Mouse (Mus musculus): ENCODE data around the gene Hdac4.

- TF ChIP-seq POLR2A (IDR thresholded peaks at IDR 0.05; ENCODE audit: control insufficient read depth, low read depth, low read length) (no peak), CTCF (IDR thresholded peaks at IDR 0.05; ENCODE audit: control insufficient read depth, insufficient read depth, insufficient replicate concordance, low read depth, low read length) (no peak)
These were observed 134.9 kb downstream of the Hdac4 start for GRCm38 (mm10) chr1:92060532-92061064.

All from testis, adult 2 months (tissue).